Mouse (Mus musculus): ENCODE data around the gene Gp9.

Gene Gp9

GRCm38 (mm10) chr6:87788266-87788895 is 10.5 kb downstream of the Gp9 start:
- DNase-seq = no peak

- DNase-seq = no peak
Measured at GRCm38 (mm10) chr6:87788896-87789587, 11.2 kb downstream of the Gp9 start.

- no peak for DNase-seq
Measured at GRCm38 (mm10) chr6:87789791-87790190, 11.9 kb downstream of the Gp9 start.

DNA sequence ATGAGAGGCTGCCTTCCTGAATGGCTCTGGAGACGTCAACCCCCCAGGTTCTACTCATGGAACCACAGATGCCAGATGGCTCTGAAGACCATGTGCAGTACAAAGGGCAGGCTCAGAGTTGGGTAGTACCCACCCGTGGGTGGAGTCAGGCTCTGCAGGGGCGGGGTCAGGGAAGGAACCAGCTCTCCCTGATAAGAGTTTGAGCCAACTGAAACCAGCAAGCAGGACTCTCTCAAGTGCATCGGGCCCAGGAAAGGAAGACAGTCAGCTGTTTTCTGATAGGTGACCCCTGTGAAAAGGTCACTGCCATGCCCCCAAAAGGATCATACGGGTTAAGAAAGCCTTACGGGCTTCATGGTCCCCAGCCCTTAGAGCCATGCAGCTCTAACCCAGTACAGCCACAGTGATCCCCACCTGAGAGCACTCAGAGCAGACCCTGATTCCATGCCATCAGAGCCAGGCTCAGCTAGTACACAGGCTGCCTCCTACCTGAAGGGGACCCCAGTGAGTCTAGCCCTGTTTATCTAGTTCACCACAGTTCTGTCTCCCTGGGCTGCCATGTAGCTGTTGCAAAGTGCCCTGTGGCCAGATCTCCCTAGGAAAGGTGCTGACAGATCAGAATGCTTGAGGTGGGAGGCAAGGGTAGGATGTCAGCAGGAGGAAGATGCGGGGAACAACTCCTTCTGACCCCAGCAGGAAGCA is 13.1 kb downstream of the Gp9 start:
- DNase-seq = no peak

- no peak for DNase-seq
Measured at GRCm38 (mm10) chr6:87791826-87792225, 14.0 kb downstream of the Gp9 start.

GRCm38 (mm10) chr6:87793821-87794510 is 16.1 kb downstream of the Gp9 start:
- peak; percentile 79 for DNase-seq

DNA sequence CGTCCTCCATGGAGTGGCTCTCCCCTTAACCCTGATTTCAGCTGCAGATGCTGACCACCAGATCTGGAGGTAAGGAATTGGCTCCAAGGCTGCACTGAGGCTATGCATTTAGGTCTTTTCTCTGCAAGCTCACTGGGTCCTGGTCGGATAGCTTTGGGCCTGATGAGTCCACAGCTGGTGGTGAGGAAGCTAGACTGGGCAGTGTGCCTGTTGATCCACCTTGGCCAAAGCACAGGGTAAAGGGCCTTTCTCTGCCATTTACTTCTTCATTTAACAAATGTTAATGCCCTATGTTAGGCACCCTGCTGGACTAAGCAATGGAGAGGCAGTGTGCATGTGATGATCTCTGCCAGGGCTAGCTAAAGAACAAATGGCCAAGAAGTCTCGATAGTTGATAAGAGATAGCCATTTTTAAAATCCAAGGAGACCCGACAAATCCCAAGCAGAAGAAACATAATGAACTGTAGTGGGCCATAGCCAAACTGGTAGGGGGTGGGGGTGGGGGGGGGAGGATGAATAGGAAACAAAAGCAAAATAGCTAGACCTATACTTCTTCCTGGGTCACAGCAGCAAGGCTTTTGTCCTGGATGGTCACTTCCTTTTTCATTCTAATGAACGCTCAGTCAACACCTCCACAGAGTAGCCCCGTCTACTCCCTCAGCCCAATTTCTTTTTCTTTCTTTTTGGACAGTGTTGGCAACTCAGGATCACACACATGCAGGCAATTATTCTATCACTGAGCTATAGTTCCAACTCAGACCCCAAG is 17.7 kb downstream of the Gp9 start:
- peak; percentile 59 for DNase-seq

GRCm38 (mm10) chr6:87796251-87796880 is 18.5 kb downstream of the Gp9 start:
- no peak for DNase-seq

DNA sequence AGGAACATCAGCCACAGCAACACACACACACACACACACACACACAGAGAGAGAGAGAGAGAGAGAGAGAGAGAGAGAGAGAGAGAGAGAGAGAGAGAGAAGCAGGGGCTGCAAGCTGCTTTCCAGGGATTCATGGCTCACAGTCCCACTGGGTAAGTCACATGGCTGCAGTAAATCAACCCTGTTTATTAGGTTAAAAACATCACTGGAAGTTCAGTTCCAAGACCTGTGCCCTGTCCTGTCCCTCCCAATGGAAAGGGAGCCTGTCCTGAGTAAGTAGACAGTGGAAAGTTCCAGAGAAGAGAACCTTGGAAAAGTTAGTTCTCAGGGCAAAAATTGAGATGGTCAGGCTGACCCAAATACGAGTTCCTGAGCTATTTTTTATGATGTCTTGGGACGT is 19.4 kb downstream of the Gp9 start:
- no peak for DNase-seq

DNA sequence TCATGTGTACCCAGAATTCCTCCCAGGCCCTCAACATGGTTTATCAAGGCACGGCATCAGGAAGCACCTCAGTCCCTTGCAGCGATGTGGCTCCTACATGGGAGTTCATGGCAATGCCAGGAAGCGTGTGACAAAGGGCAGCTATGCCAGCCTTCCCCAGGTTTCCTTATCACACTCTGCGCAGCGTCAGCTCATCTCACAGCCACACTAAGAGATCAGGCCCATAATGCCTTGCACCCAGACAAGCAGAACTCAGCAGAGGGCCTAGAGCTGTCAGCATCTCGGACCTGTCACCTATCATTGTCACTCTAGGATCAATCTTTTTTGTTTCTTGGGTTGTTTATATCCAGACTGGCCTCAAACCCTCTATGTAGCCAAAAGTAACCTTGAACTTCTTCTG is 21.7 kb downstream of the Gp9 start:
- DNase-seq = no peak

DNA sequence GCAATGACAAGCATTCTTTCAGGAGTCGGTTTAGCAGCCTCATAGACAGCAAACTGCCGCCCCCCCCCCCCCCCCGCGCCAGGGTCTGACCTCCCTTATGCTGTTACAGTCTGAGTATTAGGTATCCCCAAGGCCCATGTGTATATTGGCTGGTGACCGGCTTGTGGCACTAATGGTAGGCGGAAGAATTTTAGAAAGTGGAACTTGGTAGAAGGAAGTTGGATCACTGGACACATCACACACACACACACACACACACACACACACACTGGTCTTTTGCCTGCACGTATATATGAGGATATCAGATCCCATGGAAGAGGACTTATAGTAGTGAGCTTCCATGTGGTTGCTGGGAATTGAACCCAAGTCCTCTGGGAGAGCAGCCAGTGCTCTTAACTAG is 24.6 kb downstream of the Gp9 start:
- no peak for DNase-seq

DNA sequence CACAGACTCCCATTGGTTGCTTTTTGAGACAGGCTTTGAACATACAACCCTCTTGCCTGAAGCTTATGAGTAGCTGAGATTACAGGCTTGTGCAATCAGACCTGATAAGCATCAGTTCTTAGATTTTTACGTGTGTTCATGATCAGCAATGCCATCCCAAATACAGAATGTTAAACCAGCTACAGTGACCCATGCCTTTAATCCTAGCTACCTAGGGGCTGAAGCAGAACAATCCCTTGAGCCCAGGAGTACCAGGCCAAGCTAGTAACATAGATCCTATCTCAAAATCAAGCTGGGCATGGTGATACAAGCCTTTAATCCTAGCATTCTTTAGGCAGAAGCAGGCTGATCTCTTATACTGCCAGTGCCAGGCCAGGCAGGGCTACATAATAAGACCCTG is 26.2 kb downstream of the Gp9 start:
- no peak for DNase-seq

DNA sequence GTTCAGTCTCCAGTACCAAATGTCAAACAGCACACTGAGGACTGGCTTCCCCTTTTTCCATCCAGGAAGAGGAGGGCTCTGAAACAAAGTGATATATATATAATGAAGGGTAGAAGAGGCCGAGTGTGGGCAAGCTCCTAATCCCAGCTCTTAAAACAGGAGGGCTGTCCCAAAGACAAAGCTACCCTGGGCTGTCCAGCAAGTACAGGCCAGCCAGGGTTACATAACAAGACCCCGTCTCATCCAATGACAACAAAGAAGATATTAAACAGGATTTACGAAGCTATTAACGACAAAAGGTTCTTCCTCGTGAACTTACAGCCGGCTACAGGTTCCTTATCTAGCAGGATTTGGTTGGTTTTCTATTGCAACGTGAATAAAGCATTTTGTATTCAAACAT is 27.0 kb downstream of the Gp9 start:
- no peak for DNase-seq

DNA sequence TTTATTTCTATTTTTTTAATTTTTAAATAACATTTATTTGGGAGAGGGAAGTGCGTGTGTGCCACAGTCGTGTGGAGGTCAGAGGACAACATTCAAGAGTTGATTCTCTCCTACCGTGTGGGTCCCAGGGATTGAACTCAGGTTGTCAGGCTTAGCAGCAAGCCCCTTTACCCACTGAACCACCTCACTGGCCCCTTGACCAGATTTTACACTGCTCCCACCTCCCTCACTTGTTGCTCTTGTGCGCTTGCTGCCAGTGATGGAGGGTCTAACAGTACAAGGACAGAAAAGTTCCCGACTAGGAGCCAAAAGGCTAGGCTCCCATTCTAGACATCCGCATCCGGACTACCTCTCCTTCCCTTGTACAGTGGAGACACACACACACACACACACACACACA is 27.6 kb downstream of the Gp9 start:
- DNase-seq = no peak

DNA sequence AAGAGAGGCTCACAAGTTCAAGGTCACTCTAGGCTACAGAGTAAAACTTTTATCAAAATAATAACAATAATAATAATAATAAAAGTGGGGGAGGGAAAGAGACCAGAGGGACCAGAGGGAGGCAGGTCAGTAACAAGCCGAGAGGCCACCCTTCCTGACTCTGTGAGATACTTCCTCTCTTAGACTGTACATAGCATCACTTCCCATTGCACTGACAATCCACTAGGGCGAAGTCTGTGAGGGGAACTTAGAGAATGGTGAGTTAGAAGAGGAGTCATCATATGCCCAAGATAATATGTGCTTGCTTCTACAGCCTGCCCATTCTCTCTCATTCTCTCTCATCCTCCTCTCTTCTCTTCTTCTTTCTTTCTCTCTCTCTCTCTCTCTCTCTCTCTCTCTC is 28.2 kb downstream of the Gp9 start:
- DNase-seq = no peak

- DNase-seq = no peak
Measured at GRCm38 (mm10) chr6:87806857-87807256, 29.0 kb downstream of the Gp9 start.

GRCm38 (mm10) chr6:87807735-87808440 is 30.0 kb downstream of the Gp9 start:
- DNase-seq = no peak

GRCm38 (mm10) chr6:87808521-87808920 is 30.6 kb downstream of the Gp9 start:
- DNase-seq = no peak

DNA sequence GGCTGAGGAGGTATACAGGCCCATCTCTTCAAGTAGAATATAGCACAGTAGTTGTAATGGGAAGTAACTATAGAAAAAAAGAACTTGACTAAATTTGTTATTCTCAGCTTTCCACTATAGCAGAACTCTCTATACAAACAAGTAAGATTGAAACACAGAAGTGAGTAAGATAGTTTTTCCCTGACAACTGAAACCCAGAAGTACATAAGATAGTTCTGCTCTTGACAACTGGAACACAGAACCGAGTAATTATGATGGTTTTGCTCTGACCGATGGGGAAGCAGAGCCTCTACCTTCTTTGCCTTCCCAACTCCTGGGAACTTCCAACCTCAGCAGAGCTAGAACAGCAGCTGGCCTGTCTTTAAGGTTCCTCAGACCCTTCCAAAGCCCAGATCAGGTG is 31.3 kb downstream of the Gp9 start:
- DNase-seq = no peak

- peak; percentile 43 for DNase-seq
Measured at GRCm38 (mm10) chr6:87809651-87810161, 31.8 kb downstream of the Gp9 start.

DNA sequence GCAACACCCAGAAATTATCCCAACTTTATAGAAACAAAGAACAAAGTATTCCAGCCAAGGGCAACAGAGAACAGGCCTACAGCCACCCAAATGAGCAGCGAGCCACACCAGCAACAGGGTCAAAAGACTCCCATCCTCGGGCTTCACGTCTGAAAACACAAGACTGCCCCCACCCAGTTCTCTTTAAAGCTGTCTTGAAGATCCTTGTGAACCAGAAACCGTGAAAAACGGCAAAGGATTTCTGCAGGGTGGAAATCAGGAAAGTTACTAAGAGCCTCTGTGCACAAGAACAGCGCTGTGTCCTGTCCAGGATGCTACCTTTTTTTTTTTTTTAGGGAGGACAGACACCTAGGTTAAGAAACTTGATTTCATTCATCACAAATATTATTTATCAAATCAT is 32.4 kb downstream of the Gp9 start:
- DNase-seq = no peak

All from cerebellum, adult 8-10 months (tissue).